Mouse (Mus musculus) thymus, adult 18-20 months (tissue): Measurements from ENCODE around the gene Elovl5.
"Not testable (repeated sequence)": the region's sequence is repeated elsewhere in the genome, so short reads cannot be mapped to it uniquely, and the experiment has no call there.

Source experiments
- DNase-seq, 2 experiments: peaks; one replicate each; pipeline ENCODE4 v3.0.0; 2022; ENCODE audit warnings: mixed read lengths in 2 of 2

Gene Elovl5

GRCm38 (mm10) chr9:77955964-77956363 lies 38.8 kb downstream of the Elovl5 start:
- DNase-seq, result no peak

GRCm38 (mm10) chr9:77958327-77958726 lies 41.2 kb downstream of the Elovl5 start:
- no peak for DNase-seq

- no peak for DNase-seq
Observed at GRCm38 (mm10) chr9:77959759-77960158, 42.6 kb downstream of the Elovl5 start.

GRCm38 (mm10) chr9:77961350-77961749 lies 44.2 kb downstream of the Elovl5 start:
- no peak for DNase-seq

GRCm38 (mm10) chr9:77964084-77964483 lies 46.9 kb downstream of the Elovl5 start:
- no peak for DNase-seq

- no peak for DNase-seq
Observed at GRCm38 (mm10) chr9:77965287-77965686, 48.1 kb downstream of the Elovl5 start.

- DNase-seq, result no peak
Observed at GRCm38 (mm10) chr9:77965768-77966552, 48.8 kb downstream of the Elovl5 start.

- DNase-seq, result no peak
Observed at GRCm38 (mm10) chr9:77966861-77967260, 49.7 kb downstream of the Elovl5 start.

- DNase-seq, result no peak
Observed at GRCm38 (mm10) chr9:77967584-77968163, 50.5 kb downstream of the Elovl5 start.

- no peak for DNase-seq
Observed at GRCm38 (mm10) chr9:77969192-77969953, 52.2 kb downstream of the Elovl5 start.

- no peak for DNase-seq
Observed at GRCm38 (mm10) chr9:77979000-77979399, 61.8 kb downstream of the Elovl5 start.

- no peak for DNase-seq
Observed at GRCm38 (mm10) chr9:77982616-77983015, 65.5 kb downstream of the Elovl5 start.

GRCm38 (mm10) chr9:77983521-77983920 lies 66.4 kb downstream of the Elovl5 start:
- DNase-seq, result no peak

GRCm38 (mm10) chr9:77986153-77986795 lies 69.1 kb downstream of the Elovl5 start:
- no peak for DNase-seq

- no peak for DNase-seq
Observed at GRCm38 (mm10) chr9:77989626-77990025, 72.5 kb downstream of the Elovl5 start.

- DNase-seq, result no peak
Observed at GRCm38 (mm10) chr9:77990278-77990677, 73.1 kb downstream of the Elovl5 start.

GRCm38 (mm10) chr9:77991650-77992049 lies 74.5 kb downstream of the Elovl5 start:
- no peak for DNase-seq

- no peak for DNase-seq
Observed at GRCm38 (mm10) chr9:77992276-77992675, 75.1 kb downstream of the Elovl5 start.

GRCm38 (mm10) chr9:77993101-77993500 lies 75.9 kb downstream of the Elovl5 start:
- no peak for DNase-seq

- not testable (repeated sequence) for DNase-seq
Observed at GRCm38 (mm10) chr9:77993538-77994255, 76.5 kb downstream of the Elovl5 start.

GRCm38 (mm10) chr9:77995235-77995634 lies 78.1 kb downstream of the Elovl5 start:
- DNase-seq, result no peak
